Comparison of ENCODE assay signal across 12 mouse cellular contexts in the genomic region with DNA sequence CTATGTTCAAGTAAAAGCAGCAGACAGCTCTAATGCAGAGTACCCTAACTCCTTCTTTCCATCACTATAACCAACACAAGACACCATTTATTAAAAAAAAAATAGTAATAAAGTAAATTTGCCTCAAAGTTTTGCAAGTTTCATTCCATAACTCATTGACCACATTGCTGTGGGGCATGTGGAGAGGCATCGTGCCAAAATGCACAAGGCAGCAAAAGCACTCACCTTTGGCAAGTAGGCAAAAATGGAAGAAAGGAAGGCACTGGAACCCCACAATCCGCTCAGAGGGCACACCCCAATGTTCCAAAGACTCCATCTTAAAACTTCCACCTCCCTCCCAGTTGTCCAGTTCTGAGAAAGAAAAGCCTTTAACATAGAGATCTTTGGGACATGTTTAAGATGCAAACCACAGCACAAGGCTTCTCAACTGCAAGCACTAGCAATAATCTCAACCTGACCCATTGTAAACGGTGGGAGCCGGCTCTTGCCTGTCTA.
"Had no signal": no experiment of that assay in that cellular context is flagged by ENCODE, and none has a peak within 500 bp of the region (broad histone marks: within the 10 kb centered on the region; RNA-seq: fewer than 3 reads in every experiment).

No protein-coding gene starts in this region.

- H3K9me3 ChIP-seq: limb, embryonic 13.5 days; liver, embryonic 15.5 days; midbrain, embryonic 12.5 days had no signal

- H3K36me3 ChIP-seq: limb, embryonic 13.5 days; liver, embryonic 15.5 days; midbrain, embryonic 12.5 days had no signal

- DNase-seq: left cerebral cortex, postnatal 4 days; lung, embryonic 14.5 days; lung, postnatal 10 days; lung, postnatal 4 days; right cerebral cortex, postnatal 25 days; thymus, postnatal 36 days had no signal

- H3K27me3 ChIP-seq: limb, embryonic 13.5 days; liver, embryonic 15.5 days; midbrain, embryonic 12.5 days had no signal

- ATAC-seq: intestine, embryonic 16.5 days; midbrain, embryonic 16.5 days had no signal

- H3K4me2 ChIP-seq: limb, embryonic 13.5 days; liver, embryonic 11.5 days; liver, embryonic 15.5 days; lung, embryonic 14.5 days; midbrain, embryonic 12.5 days had no signal

- H3K9ac ChIP-seq: limb, embryonic 13.5 days; liver, embryonic 15.5 days; lung, embryonic 14.5 days; midbrain, embryonic 12.5 days had no signal

- H3K4me3 ChIP-seq: limb, embryonic 13.5 days; liver, embryonic 15.5 days; midbrain, embryonic 12.5 days had no signal

- H3K27ac ChIP-seq: limb, embryonic 13.5 days; liver, embryonic 15.5 days; midbrain, embryonic 12.5 days had no signal
